Mouse (Mus musculus) kidney, adult 11 months (tissue): ENCODE data around the gene Meltf.
A peak's percentile ranks its signal among the peaks of the same experiment; 100 is the strongest.
"Not testable (repeated sequence)": the region's sequence is repeated elsewhere in the genome, so short reads cannot be mapped to it uniquely, and the experiment has no call there.

Experiments
- DNase-seq: peaks from one replicate; pipeline ENCODE4 v3.0.0; 2022

Gene Meltf

GRCm38 (mm10) chr16:31935091-31935979, 56.7 kb downstream of the Meltf start:
- no peak for DNase-seq

- no peak for DNase-seq
These were observed 58.0 kb downstream of the Meltf start for GRCm38 (mm10) chr16:31936568-31936967.

- no peak for DNase-seq
These were observed 60.2 kb downstream of the Meltf start for GRCm38 (mm10) chr16:31938856-31939255.

- no peak for DNase-seq
These were observed 62.0 kb downstream of the Meltf start for GRCm38 (mm10) chr16:31940586-31940985.

- DNase-seq, result peak; percentile 44
These were observed 65.4 kb downstream of the Meltf start for GRCm38 (mm10) chr16:31943980-31944379.

GRCm38 (mm10) chr16:31944698-31945255, 66.2 kb downstream of the Meltf start:
- no peak for DNase-seq

- no peak for DNase-seq
These were observed 66.8 kb downstream of the Meltf start for GRCm38 (mm10) chr16:31945372-31945771.

GRCm38 (mm10) chr16:31945986-31946385, 67.4 kb downstream of the Meltf start:
- not testable (repeated sequence) for DNase-seq

GRCm38 (mm10) chr16:31947333-31947732, 68.7 kb downstream of the Meltf start:
- DNase-seq, result no peak

GRCm38 (mm10) chr16:31947901-31948316, 69.3 kb downstream of the Meltf start:
- DNase-seq, result peak; percentile 25

- DNase-seq, result peak; percentile 90
These were observed 69.8 kb downstream of the Meltf start, which contains the start of the genes 0610012G03Rik and Ncbp2 for GRCm38 (mm10) chr16:31948345-31948774. Gene 0610012G03Rik (minus strand): TSS chr16:31948494. Gene Ncbp2 (plus strand): TSS chr16:31948513.
